Mouse (Mus musculus): ENCODE data around the gene Gm4340. TPM values are rescaled to one million over a fixed set of nuclear protein-coding genes. Genes with fewer than 3 reads are reported as not detected.
"Not testable (repeated sequence)": the region's sequence is repeated elsewhere in the genome, so short reads cannot be mapped to it uniquely, and the experiment has no call there.

Gene Gm4340
- not detected in 2 replicates for polyA plus RNA-seq (2011; ENCODE audit: insufficient read depth, insufficient read length, low read depth, missing spikeins)

DNA sequence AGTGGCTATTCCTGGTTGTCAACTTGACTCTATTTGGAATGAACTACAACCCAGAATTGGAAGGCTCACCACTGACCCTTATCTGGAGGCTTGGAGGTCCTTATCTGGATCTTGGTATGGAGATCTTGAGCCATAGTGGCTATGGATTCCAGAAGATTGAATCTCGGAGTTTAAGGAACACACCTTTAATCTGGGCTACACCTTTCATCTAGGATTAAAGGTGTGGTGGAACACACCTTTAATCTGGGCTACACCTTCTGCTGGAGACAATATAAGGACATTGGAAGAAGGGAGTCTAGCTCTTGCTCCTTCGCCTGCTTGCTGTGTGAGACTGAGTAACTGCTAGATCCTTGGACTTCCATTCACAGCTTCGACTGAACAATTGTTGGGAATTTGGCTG lies at the start of gene Gm4340:
Gm4340 (plus strand) TSS at position 301 of the 400 bp plus-strand sequence.
- not testable (repeated sequence) for H3K9ac ChIP-seq (ENCODE audit: low read depth, poor library complexity, severe bottlenecking); H3K4me1 ChIP-seq (ENCODE audit: control insufficient read depth, insufficient read depth, low read length); H3K36me3 ChIP-seq (ENCODE audit: control insufficient read depth, insufficient read depth, low read length, poor library complexity, severe bottlenecking); H3K27ac ChIP-seq (ENCODE audit: insufficient read depth, low read length); H3K9me3 ChIP-seq (replicated peaks; ENCODE audit: control insufficient read depth, insufficient read depth, low read length, poor library complexity, severe bottlenecking); H3K27me3 ChIP-seq (ENCODE audit: control insufficient read depth, insufficient read depth, low read length, poor library complexity, severe bottlenecking); H3K4me3 ChIP-seq (ENCODE audit: low read depth, low read length)

DNA sequence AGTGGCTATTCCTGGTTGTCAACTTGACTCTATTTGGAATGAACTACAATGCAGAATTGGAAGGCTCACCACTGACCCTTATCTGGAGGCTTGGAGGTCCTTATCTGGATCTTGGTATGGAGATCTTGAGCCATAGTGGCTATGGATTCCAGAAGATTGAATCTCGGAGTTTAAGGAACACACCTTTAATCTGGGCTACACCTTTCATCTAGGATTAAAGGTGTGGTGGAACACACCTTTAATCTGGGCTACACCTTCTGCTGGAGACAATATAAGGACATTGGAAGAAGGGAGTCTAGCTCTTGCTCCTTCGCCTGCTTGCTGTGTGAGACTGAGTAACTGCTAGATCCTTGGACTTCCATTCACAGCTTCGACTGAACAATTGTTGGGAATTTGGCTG lies 42.6 kb upstream of the Gm4340 start, which contains the start of gene Gm6763:
Gm6763 (plus strand) TSS at position 301 of the 400 bp plus-strand sequence.
- not testable (repeated sequence) for H3K27me3 ChIP-seq (ENCODE audit: control insufficient read depth, insufficient read depth, low read length, poor library complexity, severe bottlenecking); H3K9me3 ChIP-seq (replicated peaks; ENCODE audit: control insufficient read depth, insufficient read depth, low read length, poor library complexity, severe bottlenecking); H3K4me3 ChIP-seq (ENCODE audit: low read depth, low read length); H3K9ac ChIP-seq (ENCODE audit: low read depth, poor library complexity, severe bottlenecking); H3K4me1 ChIP-seq (ENCODE audit: control insufficient read depth, insufficient read depth, low read length); H3K36me3 ChIP-seq (ENCODE audit: control insufficient read depth, insufficient read depth, low read length, poor library complexity, severe bottlenecking); H3K27ac ChIP-seq (ENCODE audit: insufficient read depth, low read length)

DNA sequence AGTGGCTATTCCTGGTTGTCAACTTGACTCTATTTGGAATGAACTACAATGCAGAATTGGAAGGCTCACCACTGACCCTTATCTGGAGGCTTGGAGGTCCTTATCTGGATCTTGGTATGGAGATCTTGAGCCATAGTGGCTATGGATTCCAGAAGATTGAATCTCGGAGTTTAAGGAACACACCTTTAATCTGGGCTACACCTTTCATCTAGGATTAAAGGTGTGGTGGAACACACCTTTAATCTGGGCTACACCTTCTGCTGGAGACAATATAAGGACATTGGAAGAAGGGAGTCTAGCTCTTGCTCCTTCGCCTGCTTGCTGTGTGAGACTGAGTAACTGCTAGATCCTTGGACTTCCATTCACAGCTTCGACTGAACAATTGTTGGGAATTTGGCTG lies 34.1 kb upstream of the Gm4340 start, which contains the start of gene Gm8764:
Gm8764 (plus strand) TSS at position 301 of the 400 bp plus-strand sequence.
- H3K9ac ChIP-seq (ENCODE audit: low read depth, poor library complexity, severe bottlenecking); H3K27me3 ChIP-seq (ENCODE audit: control insufficient read depth, insufficient read depth, low read length, poor library complexity, severe bottlenecking); H3K4me3 ChIP-seq (ENCODE audit: low read depth, low read length); H3K9me3 ChIP-seq (replicated peaks; ENCODE audit: control insufficient read depth, insufficient read depth, low read length, poor library complexity, severe bottlenecking); H3K4me1 ChIP-seq (ENCODE audit: control insufficient read depth, insufficient read depth, low read length); H3K27ac ChIP-seq (ENCODE audit: insufficient read depth, low read length); H3K36me3 ChIP-seq (ENCODE audit: control insufficient read depth, insufficient read depth, low read length, poor library complexity, severe bottlenecking): not testable (repeated sequence)

DNA sequence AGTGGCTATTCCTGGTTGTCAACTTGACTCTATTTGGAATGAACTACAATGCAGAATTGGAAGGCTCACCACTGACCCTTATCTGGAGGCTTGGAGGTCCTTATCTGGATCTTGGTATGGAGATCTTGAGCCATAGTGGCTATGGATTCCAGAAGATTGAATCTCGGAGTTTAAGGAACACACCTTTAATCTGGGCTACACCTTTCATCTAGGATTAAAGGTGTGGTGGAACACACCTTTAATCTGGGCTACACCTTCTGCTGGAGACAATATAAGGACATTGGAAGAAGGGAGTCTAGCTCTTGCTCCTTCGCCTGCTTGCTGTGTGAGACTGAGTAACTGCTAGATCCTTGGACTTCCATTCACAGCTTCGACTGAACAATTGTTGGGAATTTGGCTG lies 25.6 kb upstream of the Gm4340 start, which contains the start of gene Gm21304:
Gm21304 (plus strand) TSS at position 301 of the 400 bp plus-strand sequence.
- not testable (repeated sequence) for H3K9ac ChIP-seq (ENCODE audit: low read depth, poor library complexity, severe bottlenecking); H3K9me3 ChIP-seq (replicated peaks; ENCODE audit: control insufficient read depth, insufficient read depth, low read length, poor library complexity, severe bottlenecking); H3K36me3 ChIP-seq (ENCODE audit: control insufficient read depth, insufficient read depth, low read length, poor library complexity, severe bottlenecking); H3K4me1 ChIP-seq (ENCODE audit: control insufficient read depth, insufficient read depth, low read length); H3K27me3 ChIP-seq (ENCODE audit: control insufficient read depth, insufficient read depth, low read length, poor library complexity, severe bottlenecking); H3K27ac ChIP-seq (ENCODE audit: insufficient read depth, low read length); H3K4me3 ChIP-seq (ENCODE audit: low read depth, low read length)

DNA sequence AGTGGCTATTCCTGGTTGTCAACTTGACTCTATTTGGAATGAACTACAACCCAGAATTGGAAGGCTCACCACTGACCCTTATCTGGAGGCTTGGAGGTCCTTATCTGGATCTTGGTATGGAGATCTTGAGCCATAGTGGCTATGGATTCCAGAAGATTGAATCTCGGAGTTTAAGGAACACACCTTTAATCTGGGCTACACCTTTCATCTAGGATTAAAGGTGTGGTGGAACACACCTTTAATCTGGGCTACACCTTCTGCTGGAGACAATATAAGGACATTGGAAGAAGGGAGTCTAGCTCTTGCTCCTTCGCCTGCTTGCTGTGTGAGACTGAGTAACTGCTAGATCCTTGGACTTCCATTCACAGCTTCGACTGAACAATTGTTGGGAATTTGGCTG lies 17.1 kb upstream of the Gm4340 start, which contains the start of gene Gm21312:
Gm21312 (plus strand) TSS at position 301 of the 400 bp plus-strand sequence.
- H3K27me3 ChIP-seq (ENCODE audit: control insufficient read depth, insufficient read depth, low read length, poor library complexity, severe bottlenecking); H3K4me1 ChIP-seq (ENCODE audit: control insufficient read depth, insufficient read depth, low read length); H3K4me3 ChIP-seq (ENCODE audit: low read depth, low read length); H3K27ac ChIP-seq (ENCODE audit: insufficient read depth, low read length); H3K9me3 ChIP-seq (replicated peaks; ENCODE audit: control insufficient read depth, insufficient read depth, low read length, poor library complexity, severe bottlenecking); H3K9ac ChIP-seq (ENCODE audit: low read depth, poor library complexity, severe bottlenecking); H3K36me3 ChIP-seq (ENCODE audit: control insufficient read depth, insufficient read depth, low read length, poor library complexity, severe bottlenecking): not testable (repeated sequence)

DNA sequence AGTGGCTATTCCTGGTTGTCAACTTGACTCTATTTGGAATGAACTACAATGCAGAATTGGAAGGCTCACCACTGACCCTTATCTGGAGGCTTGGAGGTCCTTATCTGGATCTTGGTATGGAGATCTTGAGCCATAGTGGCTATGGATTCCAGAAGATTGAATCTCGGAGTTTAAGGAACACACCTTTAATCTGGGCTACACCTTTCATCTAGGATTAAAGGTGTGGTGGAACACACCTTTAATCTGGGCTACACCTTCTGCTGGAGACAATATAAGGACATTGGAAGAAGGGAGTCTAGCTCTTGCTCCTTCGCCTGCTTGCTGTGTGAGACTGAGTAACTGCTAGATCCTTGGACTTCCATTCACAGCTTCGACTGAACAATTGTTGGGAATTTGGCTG lies 8.6 kb upstream of the Gm4340 start, which contains the start of gene Gm20765:
Gm20765 (plus strand) TSS at position 301 of the 400 bp plus-strand sequence.
- H3K27ac ChIP-seq (ENCODE audit: insufficient read depth, low read length); H3K27me3 ChIP-seq (ENCODE audit: control insufficient read depth, insufficient read depth, low read length, poor library complexity, severe bottlenecking); H3K9ac ChIP-seq (ENCODE audit: low read depth, poor library complexity, severe bottlenecking); H3K4me1 ChIP-seq (ENCODE audit: control insufficient read depth, insufficient read depth, low read length); H3K9me3 ChIP-seq (replicated peaks; ENCODE audit: control insufficient read depth, insufficient read depth, low read length, poor library complexity, severe bottlenecking); H3K36me3 ChIP-seq (ENCODE audit: control insufficient read depth, insufficient read depth, low read length, poor library complexity, severe bottlenecking); H3K4me3 ChIP-seq (ENCODE audit: low read depth, low read length): not testable (repeated sequence)

DNA sequence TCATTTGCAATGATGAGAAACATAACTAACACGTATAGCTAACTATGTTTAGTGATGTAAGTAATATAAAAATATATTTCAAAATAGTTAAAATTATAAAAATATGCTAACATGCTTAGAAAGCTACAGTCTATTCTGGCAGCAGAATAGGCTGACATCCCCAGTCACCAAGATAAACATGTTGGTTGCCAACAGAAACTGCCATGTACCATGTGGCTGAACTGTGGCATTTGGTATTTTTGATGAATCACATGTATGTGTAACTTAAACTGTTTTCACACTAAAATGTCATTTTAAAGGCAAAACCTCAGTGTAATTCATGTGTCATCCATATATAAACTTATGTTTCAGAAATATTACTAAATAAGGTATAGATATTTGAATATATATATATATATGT lies 15.8 kb downstream of the Gm4340 start:
- TF ChIP-seq EP300 (IDR thresholded peaks at IDR 0.05; ENCODE audit: insufficient read depth, low read depth, low read length) (no peak), POLR2A (IDR thresholded peaks at IDR 0.05; ENCODE audit: insufficient read depth, low read length) (no peak), CTCF (IDR thresholded peaks at IDR 0.05; ENCODE audit: low read depth, low read length) (no peak)
- Histone ChIP-seq H3K36me3 (ENCODE audit: control insufficient read depth, insufficient read depth, low read length, poor library complexity, severe bottlenecking) (no peaks in the 10 kb centered on the region), H3K9ac (ENCODE audit: low read depth, poor library complexity, severe bottlenecking) (no peak overlapping the region), H3K4me3 (ENCODE audit: low read depth, low read length) (no peak overlapping the region), H3K4me1 (ENCODE audit: control insufficient read depth, insufficient read depth, low read length) (no peaks in the 10 kb centered on the region), H3K27me3 (ENCODE audit: control insufficient read depth, insufficient read depth, low read length, poor library complexity, severe bottlenecking) (no peaks in the 10 kb centered on the region), H3K9me3 (replicated peaks; ENCODE audit: control insufficient read depth, insufficient read depth, low read length, poor library complexity, severe bottlenecking) (no peaks in the 10 kb centered on the region), H3K27ac (ENCODE audit: insufficient read depth, low read length) (no peak overlapping the region)

Measured in ES-Bruce4 (cell line).